Mouse (Mus musculus) retina, adult 2 months (tissue): ENCODE results near the gene Prkcd.

Experiments
- DNase-seq: peaks from one replicate; pipeline ENCODE4 v3.0.0-alpha.2; 2012; ENCODE audit warnings: low read depth, low spot score

Prkcd gene

GRCm38 (mm10) chr14:30635219-30635910 lies 9.4 kb upstream of the Prkcd start:
- DNase-seq, result no peak

GRCm38 (mm10) chr14:30634418-30634817 lies 8.4 kb upstream of the Prkcd start:
- DNase-seq, result no peak

- DNase-seq, result no peak
Measured at GRCm38 (mm10) chr14:30633708-30634107, 7.7 kb upstream of the Prkcd start.

GRCm38 (mm10) chr14:30631834-30632233 lies 5.8 kb upstream of the Prkcd start:
- DNase-seq, result no peak

GRCm38 (mm10) chr14:30630811-30631576 lies 5.0 kb upstream of the Prkcd start:
- no peak for DNase-seq

GRCm38 (mm10) chr14:30629839-30630238 lies 3.8 kb upstream of the Prkcd start:
- no peak for DNase-seq

- no peak for DNase-seq
Measured at GRCm38 (mm10) chr14:30628235-30628634, 2.2 kb upstream of the Prkcd start.

- no peak for DNase-seq
Measured at GRCm38 (mm10) chr14:30626756-30627742, 1.0 kb upstream of the Prkcd start.

- DNase-seq, result no peak
Measured at GRCm38 (mm10) chr14:30625131-30625807, 741 bp downstream of the Prkcd start.

- no peak for DNase-seq
Measured at GRCm38 (mm10) chr14:30624277-30624721, 1.7 kb downstream of the Prkcd start.

GRCm38 (mm10) chr14:30622556-30622955 lies 3.5 kb downstream of the Prkcd start:
- DNase-seq, result no peak

GRCm38 (mm10) chr14:30622130-30622529 lies 3.9 kb downstream of the Prkcd start:
- no peak for DNase-seq

GRCm38 (mm10) chr14:30619982-30620578 lies 5.9 kb downstream of the Prkcd start:
- no peak for DNase-seq

- no peak for DNase-seq
Measured at GRCm38 (mm10) chr14:30618746-30619275, 7.2 kb downstream of the Prkcd start.

- no peak for DNase-seq
Measured at GRCm38 (mm10) chr14:30616751-30617150, 9.3 kb downstream of the Prkcd start.

- no peak for DNase-seq
Measured at GRCm38 (mm10) chr14:30612962-30613715, 12.9 kb downstream of the Prkcd start.

GRCm38 (mm10) chr14:30612523-30612922 lies 13.5 kb downstream of the Prkcd start:
- no peak for DNase-seq

GRCm38 (mm10) chr14:30610940-30611339 lies 15.1 kb downstream of the Prkcd start:
- no peak for DNase-seq

- DNase-seq, result no peak
Measured at GRCm38 (mm10) chr14:30610304-30610703, 15.7 kb downstream of the Prkcd start.

- no peak for DNase-seq
Measured at GRCm38 (mm10) chr14:30609499-30609898, 16.5 kb downstream of the Prkcd start.
